Mouse (Mus musculus): ENCODE measurements around the gene Alkbh4.

Alkbh4 gene

GRCm38 (mm10) chr5:136181197-136181596 lies 45.3 kb downstream of the Alkbh4 start:
- no peak for DNase-seq (ENCODE audit: low read depth, low spot score)

- no peak for DNase-seq (ENCODE audit: low read depth, low spot score)
Measured at GRCm38 (mm10) chr5:136182049-136182448, 46.1 kb downstream of the Alkbh4 start.

- DNase-seq (ENCODE audit: low read depth, low spot score), result no peak
Measured at GRCm38 (mm10) chr5:136182830-136183229, 46.9 kb downstream of the Alkbh4 start.

- peak; percentile 42 for DNase-seq (ENCODE audit: low read depth, low spot score)
Measured at GRCm38 (mm10) chr5:136183766-136184165, 47.8 kb downstream of the Alkbh4 start.

GRCm38 (mm10) chr5:136186723-136187122 lies 50.8 kb downstream of the Alkbh4 start:
- DNase-seq (ENCODE audit: low read depth, low spot score), result peak; percentile 78
